Mouse (Mus musculus) embryonic facial prominence, embryonic 12.5 days (tissue): Measurements from ENCODE around the gene Recql5. TPM values are rescaled to one million over a fixed set of nuclear protein-coding genes. Genes with fewer than 3 reads are reported as not detected.

Source experiments
- ATAC-seq: fragments of 200-750 bp; cut with Nextera tagmentation; 2 replicates; pipeline ENCODE4 v1.8.0; 2017; ENCODE audit not compliant: insufficient number of reproducible peaks, insufficient read depth, low FRiP score, low TSS enrichment
- H3K27ac ChIP-seq: fragments of 300-500 bp; sonication (generic); 2 replicates; pipeline ENCODE4 v1.5.1; 2016; ENCODE audit warnings: mild to moderate bottlenecking
- H3K27me3 ChIP-seq: fragments of 300-500 bp; sonication (generic); 2 replicates; pipeline ENCODE4 v1.6.1; 2016; ENCODE audit warnings: mild to moderate bottlenecking, moderate library complexity
- H3K36me3 ChIP-seq: fragments of 300-500 bp; sonication (generic); 2 replicates; pipeline ENCODE4 v1.6.1; 2016; ENCODE audit warnings: mild to moderate bottlenecking
- H3K4me1 ChIP-seq: fragments of 300-500 bp; sonication (generic); 2 replicates; pipeline ENCODE4 v1.6.1; 2016
- H3K4me2 ChIP-seq: fragments of 300-500 bp; sonication (generic); replicated peaks from 2 replicates; pipeline ENCODE4 v1.6.1; 2016; ENCODE audit warnings: mild to moderate bottlenecking, moderate library complexity
- H3K4me3 ChIP-seq: fragments of 300-500 bp; sonication (generic); 2 replicates; pipeline ENCODE4 v1.5.1; 2016; ENCODE audit warnings: mild to moderate bottlenecking
- H3K9ac ChIP-seq: fragments of 300-500 bp; sonication (generic); 2 replicates; pipeline ENCODE4 v1.6.1; 2016; ENCODE audit warnings: mild to moderate bottlenecking, moderate library complexity
- H3K9me3 ChIP-seq: fragments of 300-500 bp; sonication (generic); 2 replicates; pipeline ENCODE4 v1.6.1; 2016; ENCODE audit warnings: mild to moderate bottlenecking, moderate library complexity
- WGBS: fragments of 180-500 bp; shearing (Covaris S2); methylation state at CpG from one replicate; pipeline ENCODE4 v1.1.7; 2016; 5-methylcytosine and 5-hydroxymethylcytosine counted together
- polyA plus RNA-seq: library from polyadenylated mRNA; unstranded; fragments of >200 nt; fragmentation: Nextera tagmentation; extraction: Ambion mirVana; gene quantifications from 2 replicates; pipeline ENCODE4 v1.2.1, GENCODE M21; 2016

The Recql5 gene
- polyA plus RNA-seq, 1 experiment from 2014 or later, result 26.3 TPM

DNA sequence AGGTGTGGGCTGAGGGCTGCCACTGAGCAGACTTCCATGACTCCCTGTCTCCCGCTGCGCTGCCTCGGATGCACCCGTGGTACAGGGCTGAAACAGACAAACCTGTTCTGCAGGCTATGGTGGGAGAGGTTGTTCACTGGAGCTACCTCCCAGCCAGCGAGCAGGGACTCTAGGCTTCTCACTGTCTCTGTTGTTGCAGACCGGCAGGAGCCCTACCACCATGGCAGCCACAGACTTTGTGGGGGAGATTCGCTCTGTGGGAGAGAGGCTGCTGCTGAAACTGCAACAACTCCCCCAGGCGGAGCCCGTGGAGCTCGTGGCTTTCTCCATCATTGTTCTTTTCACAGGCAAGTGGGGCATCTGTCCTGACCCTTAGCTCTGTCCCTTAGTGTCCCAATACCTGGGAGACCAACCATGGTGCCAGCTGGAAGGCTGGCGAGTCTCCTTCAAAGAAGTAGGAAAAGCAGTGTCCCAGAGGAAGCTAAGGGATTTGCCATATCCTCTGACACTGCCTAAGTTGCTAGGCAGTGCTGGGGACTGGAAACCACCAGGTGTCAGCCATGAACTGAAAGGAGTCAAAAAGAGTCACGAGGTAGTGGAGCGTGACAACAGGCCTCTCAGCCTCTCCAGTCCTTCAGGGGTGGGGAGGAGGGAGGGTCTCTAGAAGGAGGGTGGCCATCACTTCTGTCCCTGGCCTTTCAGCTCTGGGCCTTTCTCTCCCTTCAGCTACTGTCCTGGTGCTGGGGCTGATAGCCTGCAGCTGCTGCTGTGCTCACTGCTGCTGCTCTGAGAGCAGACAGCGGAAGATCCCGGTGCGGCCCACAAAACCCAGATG is 28.1 kb downstream of the Recql5 start:
- Histone ChIP-seq H3K36me3 (peaks cover 9% of the 10 kb centered on the region; the same call in 1 of the 2 replicates), H3K9me3 (no peaks in the 10 kb centered on the region), H3K4me1 (peaks cover 26% of the 10 kb centered on the region), H3K9ac (no peak overlapping the region), H3K4me2 (0 out of 2 replicates have a peak overlapping the region, but pooled peaks have one; percentile 1), H3K27ac (peak overlapping the region; percentile 51), H3K27me3 (no peaks in the 10 kb centered on the region), H3K4me3 (no peak overlapping the region)
- ATAC-seq, result 0 out of 2 replicates have a peak, but pooled peaks have one; percentile 33
- WGBS, result 51% methylated on average over 16 of the region's 16 CpGs

DNA sequence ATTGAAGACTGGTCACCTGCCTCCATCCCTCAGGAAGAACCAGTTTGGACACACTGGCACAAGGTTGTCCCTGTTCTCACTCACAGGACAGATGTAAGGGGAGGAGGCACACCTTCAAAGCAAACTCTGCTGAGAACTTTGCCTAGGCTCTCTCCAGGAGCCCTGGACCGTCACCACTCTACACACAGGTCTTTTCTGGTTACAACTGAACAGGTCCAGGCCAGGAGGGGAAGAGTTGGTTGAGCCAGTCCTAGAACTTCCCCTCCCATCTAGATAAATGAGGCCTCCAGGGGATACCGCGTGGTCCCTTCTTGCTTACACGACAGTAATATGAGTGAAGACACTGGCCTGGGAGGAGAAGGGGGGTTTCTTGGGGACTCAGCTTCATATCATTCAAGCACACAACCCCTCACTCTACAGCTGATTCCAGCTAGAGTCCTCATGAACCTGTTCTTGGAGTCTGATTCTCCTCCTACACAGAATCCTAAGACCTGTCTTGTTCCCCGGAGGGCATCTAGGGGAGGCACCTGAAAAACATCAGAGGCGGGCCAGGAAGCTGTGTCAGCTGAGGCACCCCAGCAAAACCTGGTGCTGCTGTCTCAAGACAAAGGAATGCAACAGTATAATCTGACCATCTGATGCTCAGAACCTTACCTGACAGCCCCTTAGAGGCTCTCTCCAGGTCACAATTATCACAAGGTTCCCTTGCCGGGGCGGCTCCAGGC is 28.9 kb downstream of the Recql5 start:
- Histone ChIP-seq H3K36me3 (peaks cover 7% of the 10 kb centered on the region; the same call in 1 of the 2 replicates), H3K27ac (peak overlapping the region; percentile 51), H3K9me3 (no peaks in the 10 kb centered on the region), H3K4me3 (no peak overlapping the region), H3K4me2 (no peak overlapping the region), H3K4me1 (peaks cover 34% of the 10 kb centered on the region), H3K27me3 (no peaks in the 10 kb centered on the region), H3K9ac (no peak overlapping the region)
- no peak for ATAC-seq
- 76% methylated on average over 8 of the region's 8 CpGs for WGBS

DNA sequence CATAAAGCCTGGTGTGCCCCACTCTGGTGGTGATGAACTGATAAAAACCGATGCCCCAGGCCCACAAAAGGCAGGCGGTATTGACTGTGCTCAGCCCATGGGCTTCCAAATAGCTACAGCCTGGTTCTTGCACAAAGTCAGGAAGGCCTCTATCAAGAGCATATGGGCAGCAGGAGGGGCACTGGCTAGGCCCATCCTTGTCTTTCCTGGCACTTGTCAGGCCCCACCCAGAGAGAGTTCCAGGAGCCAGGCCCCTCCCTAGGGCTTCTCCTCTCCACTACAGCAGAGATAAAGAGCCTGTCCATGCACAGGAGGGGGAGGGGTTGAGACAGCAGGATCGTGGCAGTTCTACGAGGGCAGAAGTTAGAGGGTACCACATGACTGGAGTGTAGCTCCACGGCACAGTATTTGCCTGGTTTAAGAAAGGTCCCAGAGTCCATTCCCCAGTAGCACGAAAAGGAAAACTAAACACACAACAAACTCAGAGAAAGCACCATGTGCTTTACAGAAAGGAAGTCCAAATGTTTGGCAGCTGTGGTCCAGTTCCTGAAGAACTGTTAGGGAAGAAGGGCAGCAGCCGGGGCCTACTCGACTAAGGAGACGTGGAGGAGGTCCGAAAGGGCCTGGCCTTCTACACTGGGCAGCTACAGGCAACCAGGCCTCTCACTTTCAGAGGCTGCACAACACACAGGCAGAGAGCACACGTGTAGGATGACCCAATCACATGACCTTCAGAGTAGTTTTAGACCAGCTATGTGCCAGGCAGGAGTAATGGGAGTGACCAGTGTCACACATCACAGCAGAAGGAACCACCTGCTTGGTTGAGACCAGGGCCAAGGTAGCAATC is 29.7 kb downstream of the Recql5 start:
- H3K4me1 ChIP-seq, result peaks cover 34% of the 10 kb centered on the region
- WGBS, result 71% methylated on average over 11 of the region's 11 CpGs
- no peak overlapping the region for H3K4me2 ChIP-seq

DNA sequence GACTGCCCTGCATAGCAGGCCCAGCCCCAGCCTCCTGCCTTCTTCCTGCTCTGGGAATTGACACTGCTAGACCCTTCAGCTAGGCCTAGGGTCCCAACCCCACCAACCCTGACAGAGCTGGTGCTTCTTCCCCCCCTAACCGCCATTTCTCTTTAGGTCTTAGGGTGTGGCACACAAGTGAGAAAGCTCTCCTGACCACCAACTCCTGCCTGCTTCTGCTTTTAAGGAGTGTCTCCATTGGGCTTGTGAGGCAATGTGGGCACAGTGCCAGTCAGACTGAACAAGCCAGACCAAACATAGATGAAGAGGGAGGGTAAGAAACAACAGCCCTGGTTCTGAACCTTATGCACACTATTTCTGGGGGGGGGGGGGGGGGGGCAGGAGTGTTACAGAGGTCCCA is 30.4 kb downstream of the Recql5 start:
- Histone ChIP-seq H3K4me1 (peaks cover 34% of the 10 kb centered on the region), H3K27ac (no peak overlapping the region)
- no peak for ATAC-seq

More for the DNA sequence above, 29.7 kb downstream of the Recql5 start:
- ATAC-seq, result no peak
- no peaks in the 10 kb centered on the region for H3K9me3 ChIP-seq
- peak overlapping the region; percentile 41; the same call in 1 of the 2 replicates for H3K27ac ChIP-seq
- no peak overlapping the region for H3K9ac ChIP-seq
- H3K27me3 ChIP-seq, result no peaks in the 10 kb centered on the region
- peaks cover 7% of the 10 kb centered on the region; the same call in 1 of the 2 replicates for H3K36me3 ChIP-seq
- no peak overlapping the region for H3K4me3 ChIP-seq

DNA sequence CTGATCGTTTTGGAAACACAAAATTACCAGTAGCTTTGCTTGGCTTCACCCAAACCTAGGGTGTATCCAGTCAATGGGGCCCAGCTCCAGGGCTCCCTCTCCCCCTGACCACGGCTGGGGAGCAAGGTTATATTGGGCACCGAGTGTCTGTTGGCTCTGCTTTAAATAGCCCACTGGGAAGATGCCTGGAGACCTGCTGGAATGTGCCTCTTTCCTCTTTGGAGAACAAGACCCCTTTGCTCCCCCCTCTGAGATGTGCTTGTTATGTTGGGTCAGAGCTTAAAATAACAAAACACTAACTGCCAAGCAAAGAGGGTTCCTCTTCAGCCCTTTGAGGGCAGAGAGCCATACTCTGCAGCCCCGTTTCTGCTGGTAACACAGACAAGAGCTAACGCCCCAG is 31.1 kb downstream of the Recql5 start:
- Histone ChIP-seq H3K4me1 (peaks cover 34% of the 10 kb centered on the region), H3K27ac (no peak overlapping the region; the same call in 1 of the 2 replicates), H3K27me3 (no peaks in the 10 kb centered on the region), H3K36me3 (0 out of 2 replicates have a peak, but pooled peaks cover 3% of the 10 kb centered on the region), H3K9ac (no peak overlapping the region), H3K9me3 (no peaks in the 10 kb centered on the region), H3K4me2 (no peak overlapping the region), H3K4me3 (no peak overlapping the region)
- no peak for ATAC-seq
- WGBS, result 77% methylated on average over 5 of the region's 5 CpGs

More for the DNA sequence above, 30.4 kb downstream of the Recql5 start:
- Histone ChIP-seq H3K9me3 (no peaks in the 10 kb centered on the region), H3K4me3 (no peak overlapping the region), H3K27me3 (no peaks in the 10 kb centered on the region), H3K9ac (no peak overlapping the region), H3K36me3 (0 out of 2 replicates have a peak, but pooled peaks cover 3% of the 10 kb centered on the region), H3K4me2 (no peak overlapping the region)
- 68% methylated on average over 1 of the region's 1 CpGs for WGBS

DNA sequence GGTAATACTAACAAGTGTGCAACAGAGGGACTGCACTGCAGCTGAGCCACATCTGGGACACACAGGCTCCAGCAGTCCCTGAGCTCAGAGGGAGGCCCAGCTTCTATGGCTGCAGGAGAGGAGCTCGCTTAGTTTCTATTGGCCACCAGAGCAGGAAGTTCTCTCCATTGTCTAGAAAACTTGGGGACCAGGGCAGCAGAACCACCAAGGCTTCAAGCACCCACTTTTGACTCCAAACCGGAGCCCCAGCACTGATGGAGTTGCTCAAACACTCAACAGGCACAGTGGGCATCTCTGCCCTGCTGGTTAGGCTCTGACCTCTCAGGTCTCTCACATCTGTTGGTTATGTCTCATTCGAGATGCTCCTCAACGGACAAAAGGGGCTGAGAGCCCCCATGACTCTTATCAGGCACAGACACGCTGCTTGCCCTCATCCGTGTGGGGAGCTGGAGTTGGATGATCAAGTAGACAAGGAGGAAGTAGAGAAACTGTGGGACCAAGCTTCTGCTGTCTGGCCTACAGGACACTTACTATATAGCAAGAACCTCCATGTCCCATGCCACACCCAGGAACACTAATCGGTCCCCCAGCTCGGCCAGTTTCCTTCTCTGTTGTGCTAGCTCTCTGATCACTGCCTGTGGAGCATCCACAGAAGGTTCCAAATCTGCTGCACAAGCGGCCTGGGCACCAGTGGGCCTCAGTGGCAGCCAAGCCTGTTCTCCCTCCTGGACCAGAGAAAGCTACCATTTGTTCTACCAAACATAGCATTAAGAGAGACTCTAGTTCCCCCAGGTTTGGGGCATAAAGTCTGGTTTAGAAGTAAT is 31.7 kb downstream of the Recql5 start:
- Histone ChIP-seq H3K4me3 (no peak overlapping the region), H3K4me1 (peaks cover 34% of the 10 kb centered on the region), H3K36me3 (0 out of 2 replicates have a peak, but pooled peaks cover 7% of the 10 kb centered on the region), H3K27ac (no peak overlapping the region), H3K27me3 (no peaks in the 10 kb centered on the region), H3K9me3 (no peaks in the 10 kb centered on the region), H3K4me2 (no peak overlapping the region), H3K9ac (no peak overlapping the region)
- ATAC-seq, result no peak
- 87% methylated on average over 9 of the region's 9 CpGs for WGBS

DNA sequence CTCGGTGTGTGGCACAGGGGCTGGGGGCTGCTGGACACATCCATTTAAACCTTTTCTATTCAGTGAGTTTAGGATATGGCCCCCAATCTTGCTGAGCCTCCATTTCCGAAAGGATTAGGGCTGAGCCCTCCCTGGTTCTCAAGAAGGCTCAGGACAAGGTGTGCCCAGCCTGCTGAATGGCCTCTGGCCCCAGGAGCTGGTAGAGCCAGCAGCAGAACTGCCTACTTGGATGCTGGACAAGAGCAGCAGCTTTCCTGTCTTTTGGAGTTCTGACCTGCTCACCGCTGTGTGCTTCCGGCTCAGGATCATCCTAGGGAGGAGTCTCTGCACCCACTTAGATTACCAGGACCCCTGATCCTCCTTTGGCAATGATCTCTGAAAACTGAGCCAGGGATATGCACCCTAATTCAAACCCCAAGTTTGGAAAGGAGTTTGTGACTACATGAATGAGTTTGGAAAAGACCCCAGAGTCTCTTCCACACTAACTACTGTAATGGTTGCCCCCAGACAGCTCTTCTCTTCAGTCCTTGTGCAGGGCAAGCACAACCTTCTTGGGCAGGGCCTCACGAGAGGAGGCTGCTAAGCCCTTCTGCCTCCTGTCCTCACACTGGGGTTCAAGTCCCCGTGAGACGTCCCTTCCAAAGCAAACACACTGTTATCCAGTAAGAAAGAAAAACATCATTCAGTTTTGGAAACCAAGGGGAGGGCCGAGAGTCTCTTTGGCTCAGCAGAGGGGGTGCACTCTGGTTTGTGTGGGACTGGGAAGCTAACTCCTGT is 32.5 kb downstream of the Recql5 start:
- peaks cover 29% of the 10 kb centered on the region for H3K4me1 ChIP-seq
- no peaks in the 10 kb centered on the region for H3K27me3 ChIP-seq
- 69% methylated on average over 8 of the region's 8 CpGs for WGBS
- H3K4me2 ChIP-seq, result 0 out of 2 replicates have a peak overlapping the region, but pooled peaks have one; percentile 10
- no peak for ATAC-seq
- no peak overlapping the region for H3K27ac ChIP-seq
- H3K9ac ChIP-seq, result 0 out of 2 replicates have a peak overlapping the region, but pooled peaks have one; percentile 0
- no peaks in the 10 kb centered on the region for H3K9me3 ChIP-seq
- H3K36me3 ChIP-seq, result peaks cover 12% of the 10 kb centered on the region; the same call in 1 of the 2 replicates
- H3K4me3 ChIP-seq, result no peak overlapping the region

DNA sequence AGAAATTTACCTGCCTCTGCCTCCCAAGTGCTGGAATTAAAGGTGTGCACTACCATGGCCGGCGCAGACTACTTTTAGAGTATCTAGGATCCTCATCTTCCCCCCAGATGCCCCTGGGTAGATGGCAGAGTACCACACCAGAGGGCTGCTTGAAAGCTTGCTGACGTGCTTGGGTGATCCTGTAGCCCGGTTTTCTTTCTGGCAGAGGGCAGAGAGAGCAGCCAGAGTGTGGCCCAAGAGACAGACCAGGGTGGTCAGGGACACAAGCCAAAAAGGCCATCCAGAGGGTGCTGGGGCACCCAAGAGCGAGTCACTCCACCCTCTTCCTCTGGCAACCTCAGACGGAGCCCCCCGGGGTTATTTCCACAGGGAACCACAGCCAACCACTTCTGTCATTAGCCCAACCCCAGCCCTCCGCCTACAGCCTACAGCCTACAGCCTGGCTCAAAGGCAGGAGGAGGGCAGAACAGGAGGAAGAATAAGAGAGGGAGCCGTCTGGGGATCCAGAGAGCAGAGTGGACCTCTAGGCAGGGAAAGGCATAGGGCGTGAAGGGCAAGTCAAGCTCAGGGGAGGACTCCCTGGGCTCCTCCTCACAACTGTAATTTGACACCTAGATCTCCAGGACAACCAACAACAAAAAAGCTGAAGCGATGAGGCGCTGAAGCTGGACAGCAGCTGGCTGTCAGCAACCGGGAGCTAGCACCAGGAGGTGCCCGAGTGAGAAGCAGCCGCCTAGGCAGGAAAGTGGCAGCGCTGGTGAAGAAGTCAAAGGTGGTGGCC is 33.6 kb downstream of the Recql5 start, which contains the start of gene Smim5:
TSS of gene Smim5 (plus strand) at position 481 of the 781 bp plus-strand sequence.
- WGBS, result 31% methylated on average over 16 of the region's 16 CpGs
- Histone ChIP-seq H3K27ac (peak within 1 kb of the TSS; percentile 51; the same call in 1 of the 2 replicates), H3K9ac (0 out of 2 replicates have a peak within 1 kb of the TSS, but pooled peaks have one; percentile 0), H3K36me3 (peaks cover 18% of the 10 kb centered on the region), H3K4me1 (peaks cover 23% of the 10 kb centered on the region), H3K4me2 (0 out of 2 replicates have a peak within 1 kb of the TSS, but pooled peaks have one; percentile 10), H3K4me3 (no peak within 1 kb of the TSS), H3K9me3 (no peaks in the 10 kb centered on the region), H3K27me3 (no peaks in the 10 kb centered on the region)
- ATAC-seq, result no peak

DNA sequence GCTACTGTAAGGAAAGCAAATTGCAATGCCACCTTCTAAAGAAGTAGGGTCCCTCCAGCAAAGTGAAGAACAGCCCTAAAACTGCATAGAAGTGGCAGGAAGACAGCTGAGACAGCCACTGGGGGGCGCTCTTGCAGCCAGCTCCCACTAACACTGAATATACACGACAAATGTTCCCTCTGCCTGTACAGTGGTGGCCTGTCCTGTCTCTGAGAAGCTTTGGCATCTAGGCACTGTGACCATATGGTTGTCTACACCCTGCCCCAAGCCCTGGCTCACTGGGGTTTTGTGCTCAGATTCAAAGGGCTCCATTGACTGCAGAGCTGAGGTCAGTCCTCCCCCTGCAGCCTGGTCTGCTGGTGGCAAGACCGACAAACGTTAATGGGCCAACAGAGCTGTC is 34.4 kb downstream of the Recql5 start:
- Histone ChIP-seq H3K27ac (no peak overlapping the region), H3K27me3 (no peaks in the 10 kb centered on the region), H3K4me1 (peaks cover 23% of the 10 kb centered on the region), H3K4me2 (no peak overlapping the region), H3K4me3 (no peak overlapping the region), H3K36me3 (peaks cover 26% of the 10 kb centered on the region), H3K9ac (no peak overlapping the region), H3K9me3 (no peaks in the 10 kb centered on the region)
- ATAC-seq, result no peak
- WGBS, result 11% methylated on average over 4 of the region's 4 CpGs
